Mouse (Mus musculus): ENCODE measurements around the gene Mgat1. TPM values are rescaled to one million over a fixed set of nuclear protein-coding genes. Genes with fewer than 3 reads are reported as not detected.

Mgat1 gene
- total RNA-seq, 1 experiment from 2014 or later: 81.2 TPM

DNA sequence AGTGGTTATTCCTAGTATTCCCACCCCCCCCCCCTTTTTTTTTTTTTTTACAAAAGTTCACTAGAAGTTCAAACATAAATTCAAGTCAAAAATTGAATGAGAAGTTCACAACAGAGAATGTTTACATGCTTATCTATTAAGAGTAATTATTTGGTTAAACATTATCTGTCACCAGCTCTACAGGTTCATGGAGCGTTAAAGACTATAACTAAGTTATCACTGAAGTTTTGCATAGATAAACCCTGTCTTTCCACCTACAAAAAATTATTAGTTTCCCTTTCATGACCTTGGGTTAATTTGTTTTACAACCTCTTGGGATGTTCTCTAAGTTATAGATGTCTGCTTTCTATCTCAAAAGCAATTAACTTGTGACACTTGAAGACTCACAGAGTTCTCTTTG, 3.7 kb upstream of the Mgat1 start:
- ATAC-seq (replicated peaks; ENCODE audit: low read depth, poor library complexity, severe bottlenecking): no peak

DNA sequence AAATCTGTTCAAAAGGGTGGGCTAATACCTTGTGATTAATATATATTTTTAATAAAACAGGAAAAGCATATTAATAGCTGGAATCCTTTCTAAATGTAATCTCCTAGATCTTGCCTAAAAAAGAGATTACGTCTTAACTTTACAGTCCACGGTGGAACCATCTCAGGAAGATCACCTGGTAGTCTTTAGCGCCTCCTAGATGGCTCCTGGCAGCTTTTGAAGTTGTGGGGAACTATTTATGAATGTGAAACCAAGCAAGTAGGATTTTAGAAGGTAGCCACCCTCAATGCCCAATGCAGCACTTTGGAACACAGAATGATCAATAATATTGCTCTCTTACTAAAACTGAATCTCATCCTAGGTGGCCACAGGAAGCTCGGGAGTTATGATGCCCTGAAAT, 3.1 kb upstream of the Mgat1 start:
- no peak for ATAC-seq (replicated peaks; ENCODE audit: low read depth, poor library complexity, severe bottlenecking)

DNA sequence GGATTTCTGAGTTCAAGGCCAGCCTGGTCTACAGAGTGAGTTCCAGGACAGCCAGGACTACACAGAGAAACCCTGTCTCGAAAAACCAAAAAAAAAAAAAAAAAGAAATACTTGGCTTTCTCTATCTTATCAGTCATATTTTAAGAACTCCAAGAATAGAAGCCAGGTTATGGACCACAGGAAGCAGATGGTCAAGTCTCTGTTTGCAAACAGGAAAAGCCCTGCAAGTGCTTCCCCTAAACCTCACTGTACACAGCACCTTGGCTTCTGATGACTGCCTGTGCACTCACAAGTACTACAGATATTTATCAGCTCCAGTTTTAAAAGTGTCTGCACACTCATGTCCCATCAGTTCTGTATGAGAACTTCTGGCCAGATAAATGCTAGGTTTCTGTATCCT, 2.5 kb upstream of the Mgat1 start:
- peak; percentile 33 for ATAC-seq (replicated peaks; ENCODE audit: low read depth, poor library complexity, severe bottlenecking)

DNA sequence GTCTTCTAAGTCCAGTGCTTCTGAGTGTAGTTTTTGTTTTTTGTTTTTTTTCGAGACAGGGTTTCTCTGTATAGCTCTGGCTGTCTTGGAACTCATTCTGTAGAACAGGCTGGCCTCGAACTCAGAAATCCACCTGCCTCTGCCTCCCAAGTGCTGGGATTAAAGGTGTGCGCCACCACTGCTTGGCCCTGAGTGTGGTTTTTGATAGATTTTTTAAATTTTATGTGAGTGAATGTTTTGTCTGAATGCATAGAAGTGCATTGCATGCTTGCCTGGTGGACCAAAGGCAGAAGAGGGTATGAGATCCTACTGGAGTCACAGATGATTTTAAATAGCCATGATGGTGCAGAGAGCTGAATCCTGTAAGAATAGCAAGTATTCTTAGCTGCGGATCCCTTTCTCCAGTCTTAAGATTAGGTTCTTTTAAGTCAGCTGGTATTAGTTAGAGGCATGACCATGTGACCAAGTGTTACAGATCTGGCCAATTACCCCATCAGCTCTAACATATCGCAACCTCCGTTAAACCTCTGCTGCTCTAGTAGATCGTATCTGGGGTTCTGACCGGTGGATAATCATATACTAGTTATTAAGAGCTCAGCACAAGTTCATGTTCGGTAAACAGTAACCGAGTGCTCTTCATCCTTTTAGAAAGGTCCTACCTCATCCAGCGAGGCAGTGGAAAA, 906 bp upstream of the Mgat1 start:
- ATAC-seq (replicated peaks; ENCODE audit: low read depth, poor library complexity, severe bottlenecking): no peak

DNA sequence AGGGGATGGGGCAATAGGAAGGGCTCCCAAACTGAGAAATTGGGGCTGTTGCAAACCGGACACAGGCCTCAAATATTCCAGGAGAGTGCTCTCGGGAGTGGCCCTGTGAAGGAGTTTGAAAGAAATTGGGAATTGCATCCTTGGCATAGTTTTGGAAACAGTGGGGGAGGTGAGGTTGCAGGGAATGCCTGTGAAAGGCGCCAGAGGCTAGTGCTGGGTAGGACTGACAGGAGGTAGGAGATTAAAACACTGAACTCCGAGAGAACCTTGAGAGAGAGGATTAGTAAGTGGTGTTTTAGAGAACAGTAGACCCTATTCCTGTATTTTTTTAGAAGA, 572 bp downstream of the Mgat1 start:
- ATAC-seq (replicated peaks; ENCODE audit: low read depth, poor library complexity, severe bottlenecking): no peak

DNA sequence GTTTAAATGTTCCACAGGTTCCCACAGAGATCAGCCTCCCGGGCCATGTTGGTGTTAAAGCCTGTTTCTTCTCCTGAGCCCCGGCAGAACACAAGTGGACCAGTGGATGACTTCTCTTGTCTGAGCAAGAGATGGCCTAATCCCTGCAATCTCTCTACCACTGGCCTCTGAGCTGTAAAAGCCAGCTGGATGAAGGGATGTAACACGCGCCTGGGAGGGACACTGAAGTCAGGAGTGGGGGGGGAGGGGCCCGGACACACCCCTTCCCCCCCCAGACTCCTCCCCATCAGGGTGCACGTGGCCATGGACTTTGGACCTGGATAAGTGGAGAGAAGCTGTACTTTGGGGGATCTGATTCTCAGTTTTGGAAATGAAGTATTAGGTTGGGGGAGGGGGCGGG, 1.2 kb downstream of the Mgat1 start:
- no peak for ATAC-seq (replicated peaks; ENCODE audit: low read depth, poor library complexity, severe bottlenecking)

DNA sequence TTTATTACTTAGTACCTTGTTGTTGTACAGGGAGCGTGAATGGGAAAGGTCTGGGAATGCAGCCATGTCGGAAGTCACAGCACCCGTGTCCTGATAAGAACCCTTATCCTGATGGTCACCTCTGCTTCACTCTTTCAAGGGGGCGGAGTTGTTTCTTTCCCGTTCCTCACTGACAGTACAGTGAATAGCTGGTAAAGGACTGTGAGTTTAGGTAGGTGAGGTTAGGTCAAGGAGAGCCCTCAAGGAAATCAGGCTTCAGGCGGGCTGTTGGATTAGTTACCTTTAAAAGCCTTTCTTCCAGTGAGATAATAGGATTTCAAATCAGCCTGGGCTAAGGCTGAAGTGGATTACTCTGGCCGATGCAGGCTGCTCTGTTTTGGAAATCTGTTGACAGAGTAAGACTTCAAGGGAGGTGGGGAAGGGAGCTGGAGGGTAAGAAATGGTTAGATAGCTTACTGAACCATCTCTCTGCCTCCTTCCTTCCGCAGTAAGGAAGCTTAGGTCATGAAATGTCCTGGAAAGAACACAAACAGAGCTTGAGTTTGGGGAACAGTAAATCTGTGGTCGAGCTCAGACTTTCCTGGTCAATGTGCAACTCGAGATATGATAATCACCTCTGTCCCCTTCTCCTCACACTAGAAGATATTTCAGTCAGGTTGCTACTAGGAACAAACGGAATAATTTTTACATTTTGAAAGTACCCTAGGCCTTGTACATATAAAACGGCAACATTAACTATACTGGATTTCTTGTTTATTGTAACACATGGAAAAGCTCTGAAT, 1.8 kb downstream of the Mgat1 start:
- no peak for ATAC-seq (replicated peaks; ENCODE audit: low read depth, poor library complexity, severe bottlenecking)

DNA sequence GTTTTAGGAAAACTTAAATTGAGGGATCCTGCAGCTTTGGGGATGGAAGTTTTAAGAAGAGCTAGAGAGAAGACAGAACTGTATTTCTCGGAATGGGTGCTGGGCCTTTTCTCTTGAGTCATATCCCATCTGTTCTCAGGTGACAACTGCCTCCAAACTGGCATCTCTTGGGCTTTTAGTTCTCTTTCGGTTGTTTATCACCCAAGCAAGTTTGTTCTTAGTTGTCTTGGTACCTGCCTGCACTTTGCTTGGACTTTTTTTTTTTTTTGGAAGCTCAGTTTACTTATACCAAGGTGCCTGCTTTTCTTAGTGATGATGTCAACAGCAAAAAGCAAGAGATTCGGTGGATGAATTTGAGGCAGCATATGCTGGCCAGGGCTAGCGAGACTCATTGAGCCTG, 2.5 kb downstream of the Mgat1 start:
- ATAC-seq (replicated peaks; ENCODE audit: low read depth, poor library complexity, severe bottlenecking): no peak

DNA sequence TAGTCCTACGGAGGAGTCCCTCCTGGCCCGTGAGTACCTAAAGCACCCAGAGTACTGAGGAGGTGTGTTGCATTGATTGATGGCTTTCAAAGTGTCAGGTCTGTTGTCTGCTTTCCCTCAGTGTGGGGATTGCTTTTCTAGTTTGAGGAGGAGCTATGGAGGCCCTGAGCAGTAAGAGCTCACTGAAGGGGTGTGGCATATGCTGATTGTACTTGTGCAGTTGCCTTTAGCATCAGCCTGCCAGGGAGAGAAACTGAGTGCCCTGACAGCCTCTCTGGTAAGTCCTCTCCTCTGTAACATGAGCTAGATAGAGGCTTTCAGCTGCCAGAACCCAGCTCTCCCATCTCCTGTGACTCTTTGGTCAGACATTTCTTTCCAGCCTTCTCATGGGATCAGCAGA, 3.3 kb downstream of the Mgat1 start:
- no peak for ATAC-seq (replicated peaks; ENCODE audit: low read depth, poor library complexity, severe bottlenecking)

DNA sequence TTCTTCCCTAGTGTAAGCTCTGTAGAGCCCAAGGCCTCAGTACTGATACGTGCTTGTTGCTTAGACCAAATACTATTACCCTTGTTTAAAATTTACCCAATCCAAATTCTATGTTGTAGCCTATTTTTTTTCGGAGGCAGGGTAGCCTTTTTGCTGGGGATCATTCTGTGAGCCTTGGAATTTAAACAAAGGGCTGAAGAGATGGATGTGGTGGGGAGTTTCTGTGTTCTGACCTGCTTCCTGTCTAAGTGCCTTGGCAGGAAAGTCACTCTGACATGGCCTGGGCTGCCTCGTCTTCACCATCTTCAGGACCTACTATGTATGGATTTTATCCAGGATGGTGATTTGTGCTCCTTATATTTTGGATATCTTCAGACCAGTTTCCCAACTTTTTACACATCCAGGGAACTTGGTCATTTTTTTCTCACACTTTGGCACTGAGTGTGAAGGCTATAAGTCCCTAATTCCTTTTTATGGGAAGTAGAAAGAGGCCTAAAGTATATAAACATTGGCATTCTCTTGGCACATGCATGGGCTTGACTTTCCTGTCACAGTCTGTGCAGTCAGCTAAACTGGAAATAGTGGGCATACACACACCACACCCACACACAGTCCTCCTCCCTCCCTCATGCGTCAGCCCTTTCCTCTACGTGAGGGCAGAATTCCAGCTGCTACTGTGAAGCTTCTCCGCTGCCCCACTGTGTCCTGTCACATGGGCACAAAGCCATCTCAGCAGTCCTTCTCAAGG, 4.4 kb downstream of the Mgat1 start:
- ATAC-seq (replicated peaks; ENCODE audit: low read depth, poor library complexity, severe bottlenecking): no peak

DNA sequence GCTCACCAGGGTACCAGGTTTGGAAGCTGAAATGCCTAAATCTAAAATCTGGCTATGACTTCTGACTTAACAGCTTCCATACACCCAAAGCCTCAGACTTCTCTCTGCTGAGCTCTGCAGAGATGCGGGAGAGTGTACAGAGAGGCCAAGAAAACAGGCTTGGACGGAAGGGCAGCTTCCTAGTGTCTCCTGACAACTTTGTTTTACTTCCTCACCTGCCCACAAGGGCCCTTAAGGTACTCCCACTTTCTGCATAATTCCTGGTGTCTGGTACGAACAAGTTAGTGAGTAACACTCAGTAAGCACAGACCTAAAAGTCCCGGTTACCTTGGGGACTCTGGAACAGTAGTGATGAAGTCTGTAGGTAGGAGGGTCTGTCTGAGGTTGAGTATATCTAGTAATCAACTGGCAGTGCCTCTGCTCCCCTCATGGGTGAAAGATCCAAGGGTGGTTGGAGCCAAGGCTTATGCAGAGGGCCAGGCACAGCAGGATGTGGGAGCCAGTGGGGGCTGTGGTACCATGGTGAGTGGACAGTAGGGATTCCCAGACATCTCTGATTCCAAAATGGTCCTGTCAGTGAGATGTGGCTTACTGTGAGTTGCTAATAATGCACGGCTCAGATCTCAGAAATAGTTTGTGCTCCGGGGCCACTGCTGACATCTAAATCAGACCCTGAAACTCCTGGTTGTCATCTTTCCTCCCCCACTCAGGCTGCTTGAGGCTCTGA, 5.1 kb downstream of the Mgat1 start:
- no peak for ATAC-seq (replicated peaks; ENCODE audit: low read depth, poor library complexity, severe bottlenecking)

DNA sequence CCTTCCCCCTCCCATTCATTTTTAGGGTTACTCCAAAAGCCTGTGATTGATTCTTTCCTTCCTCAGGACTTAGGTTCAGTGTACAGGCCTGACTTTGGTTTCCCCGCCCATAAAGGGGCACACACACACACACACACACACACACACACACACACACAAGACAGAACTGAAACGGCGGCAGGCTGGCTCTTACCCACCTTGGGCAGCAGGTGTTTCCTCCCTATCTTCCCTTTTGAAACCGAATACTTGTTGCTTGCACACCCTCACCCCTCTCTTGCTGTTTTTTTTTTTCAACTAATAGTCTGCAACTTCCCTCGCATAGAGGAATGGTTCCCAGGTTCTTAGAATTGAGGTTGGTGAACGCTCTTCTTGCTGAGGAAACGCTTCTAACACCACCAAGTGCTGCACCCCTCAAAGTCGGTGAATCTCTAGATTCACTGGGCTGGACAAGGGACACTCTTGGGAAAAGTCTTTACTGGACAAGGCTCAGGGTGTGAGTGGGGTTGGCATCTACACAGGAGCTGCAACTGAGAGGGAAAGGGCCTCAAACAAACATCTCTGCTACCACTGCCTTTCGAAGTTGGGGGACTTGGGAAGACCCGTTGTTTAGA, 5.9 kb downstream of the Mgat1 start:
- ATAC-seq (replicated peaks; ENCODE audit: low read depth, poor library complexity, severe bottlenecking): peak; percentile 55

DNA sequence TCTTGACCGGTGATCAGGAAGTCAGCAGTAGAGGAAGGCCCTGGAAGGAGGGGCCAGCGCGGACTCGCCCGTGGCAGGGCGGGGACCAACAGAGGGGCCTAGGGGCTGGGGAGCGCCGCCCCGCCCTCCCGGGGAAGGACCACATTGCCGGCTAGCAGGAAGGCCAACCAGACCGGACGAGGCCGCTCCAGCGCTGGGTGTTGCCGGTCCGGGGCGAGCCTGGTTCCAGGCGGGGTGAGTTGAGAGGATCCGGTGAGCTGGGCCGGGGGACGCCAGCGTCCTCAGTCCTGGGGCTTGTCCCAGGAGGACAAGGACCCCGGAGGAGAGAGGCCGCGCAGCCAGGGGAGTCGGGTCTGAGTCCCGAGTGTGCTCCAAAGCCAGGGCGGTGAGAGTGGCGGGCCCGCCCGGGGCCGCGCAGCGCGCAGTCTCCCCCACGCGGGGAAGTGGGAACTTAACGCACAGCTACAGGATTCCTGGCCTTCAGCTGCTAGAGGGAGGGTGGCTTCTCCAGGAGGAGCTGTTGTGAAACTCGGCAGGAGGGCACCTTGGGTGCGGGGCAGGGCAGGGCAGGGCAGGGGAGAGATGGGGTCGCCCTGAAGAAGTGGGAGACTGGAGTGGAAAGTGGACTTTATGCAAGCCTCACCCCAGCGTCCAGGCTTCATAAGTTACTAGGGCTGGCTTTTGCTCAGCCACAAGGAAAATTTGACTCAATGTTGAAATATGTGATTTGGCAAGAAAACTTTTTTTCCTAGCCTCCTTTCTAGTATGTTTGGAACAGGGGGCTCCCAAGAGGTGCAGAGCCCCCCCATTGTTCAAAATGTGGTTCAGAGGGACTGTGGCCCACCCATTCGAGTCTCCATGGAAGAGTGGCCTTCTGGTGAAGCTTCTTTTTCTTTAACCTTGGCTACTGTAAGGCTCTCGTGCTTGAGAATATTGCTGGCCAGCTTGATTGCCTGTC, 6.7 kb downstream of the Mgat1 start:
- peak; percentile 63 for ATAC-seq (replicated peaks; ENCODE audit: low read depth, poor library complexity, severe bottlenecking)

DNA sequence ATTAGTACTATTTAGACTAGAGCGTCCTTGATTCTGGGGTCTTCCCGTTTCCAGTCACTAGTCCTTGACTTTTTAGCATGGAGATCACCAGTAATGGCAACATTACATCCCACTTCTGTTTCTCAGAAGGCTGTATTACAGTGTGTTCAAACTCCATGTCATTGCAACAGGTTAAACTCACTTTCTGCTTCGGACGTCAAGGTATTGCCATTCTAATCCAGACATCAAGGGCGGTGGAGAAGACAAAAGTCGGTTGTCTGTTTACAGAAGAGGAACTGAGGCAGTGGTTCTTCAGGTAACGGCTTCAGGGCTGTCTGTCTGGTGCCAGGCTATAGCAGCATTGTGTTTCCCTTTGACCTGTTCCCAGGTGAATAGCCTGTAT, 7.4 kb downstream of the Mgat1 start:
- no peak for ATAC-seq (replicated peaks; ENCODE audit: low read depth, poor library complexity, severe bottlenecking)

DNA sequence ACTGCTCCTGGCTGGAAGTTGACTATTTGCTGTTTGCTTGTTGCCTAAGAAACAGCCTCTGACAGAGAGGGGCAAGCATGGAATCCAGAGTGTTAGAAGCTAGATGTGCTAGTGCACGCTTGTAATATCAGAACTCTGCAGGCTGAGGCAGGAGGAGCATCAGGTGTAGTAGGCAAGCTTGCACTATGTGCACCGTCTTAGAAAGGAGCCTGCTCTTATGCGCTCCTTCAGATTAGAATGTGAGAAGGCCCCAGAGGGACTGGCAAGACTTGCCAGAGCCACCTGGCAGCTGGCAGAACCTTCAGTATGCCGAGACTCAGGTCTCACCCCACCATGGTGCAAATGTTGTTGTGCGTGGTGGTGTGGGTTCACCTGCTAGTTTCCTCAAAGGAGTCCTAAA, 8.1 kb downstream of the Mgat1 start:
- no peak for ATAC-seq (replicated peaks; ENCODE audit: low read depth, poor library complexity, severe bottlenecking)

DNA sequence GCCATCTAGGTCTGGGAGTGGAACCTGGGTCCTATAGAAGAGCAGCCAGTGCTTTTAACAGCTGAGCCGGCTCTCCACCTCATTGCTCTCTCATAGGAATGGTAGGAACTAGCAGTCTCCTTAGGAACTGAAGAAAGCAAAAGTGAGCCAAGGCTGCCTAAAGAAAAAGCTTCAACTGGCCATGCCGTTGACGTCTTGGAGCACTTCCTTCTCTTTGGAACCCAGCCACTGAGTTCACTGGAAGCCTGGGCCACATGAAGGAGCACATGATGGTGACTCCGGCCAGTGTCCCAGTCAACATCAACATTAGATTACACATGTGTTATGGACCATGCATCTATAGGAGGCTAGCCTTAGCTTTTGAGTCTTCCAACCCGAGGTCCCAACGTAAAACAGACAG, 9.0 kb downstream of the Mgat1 start:
- no peak for ATAC-seq (replicated peaks; ENCODE audit: low read depth, poor library complexity, severe bottlenecking)

DNA sequence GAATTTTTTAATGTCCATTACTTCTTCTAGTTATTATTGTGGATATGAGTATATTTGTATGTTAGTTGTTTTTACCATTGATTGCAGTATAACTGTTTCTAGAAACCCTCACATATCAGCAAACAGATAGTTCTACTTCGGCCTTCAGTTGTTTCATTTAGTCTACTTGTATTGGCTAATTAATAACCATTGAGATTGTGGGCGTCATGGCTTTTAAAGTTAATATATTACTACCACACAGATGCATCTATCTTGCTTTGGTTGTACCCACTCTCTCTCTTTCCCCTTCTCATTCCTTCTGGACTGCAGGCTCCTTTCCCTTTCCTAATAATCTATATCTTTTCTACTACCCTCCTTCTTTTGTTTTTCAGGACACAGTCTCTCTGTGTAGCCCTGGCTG, 15.3 kb downstream of the Mgat1 start:
- ATAC-seq (replicated peaks; ENCODE audit: low read depth, poor library complexity, severe bottlenecking): no peak

DNA sequence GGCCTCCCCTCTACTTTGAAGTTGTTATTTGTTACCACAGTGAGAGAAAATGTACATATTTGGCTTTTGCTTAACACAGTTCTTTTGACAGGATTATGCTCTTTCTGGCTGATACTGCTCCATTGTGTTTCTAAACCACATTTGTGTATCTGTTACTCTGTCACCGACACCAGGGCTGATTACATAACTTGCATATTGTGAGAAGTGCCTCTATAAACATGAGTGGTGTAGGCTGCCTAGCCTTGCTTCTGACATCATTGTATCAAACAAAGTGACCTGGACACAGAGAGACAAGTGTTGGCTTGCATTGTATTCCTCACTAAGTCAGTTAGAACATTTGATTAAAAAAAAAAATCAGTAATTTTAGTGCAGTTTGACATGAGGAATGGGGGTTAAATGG, 15.8 kb downstream of the Mgat1 start:
- ATAC-seq (replicated peaks; ENCODE audit: low read depth, poor library complexity, severe bottlenecking): no peak

DNA sequence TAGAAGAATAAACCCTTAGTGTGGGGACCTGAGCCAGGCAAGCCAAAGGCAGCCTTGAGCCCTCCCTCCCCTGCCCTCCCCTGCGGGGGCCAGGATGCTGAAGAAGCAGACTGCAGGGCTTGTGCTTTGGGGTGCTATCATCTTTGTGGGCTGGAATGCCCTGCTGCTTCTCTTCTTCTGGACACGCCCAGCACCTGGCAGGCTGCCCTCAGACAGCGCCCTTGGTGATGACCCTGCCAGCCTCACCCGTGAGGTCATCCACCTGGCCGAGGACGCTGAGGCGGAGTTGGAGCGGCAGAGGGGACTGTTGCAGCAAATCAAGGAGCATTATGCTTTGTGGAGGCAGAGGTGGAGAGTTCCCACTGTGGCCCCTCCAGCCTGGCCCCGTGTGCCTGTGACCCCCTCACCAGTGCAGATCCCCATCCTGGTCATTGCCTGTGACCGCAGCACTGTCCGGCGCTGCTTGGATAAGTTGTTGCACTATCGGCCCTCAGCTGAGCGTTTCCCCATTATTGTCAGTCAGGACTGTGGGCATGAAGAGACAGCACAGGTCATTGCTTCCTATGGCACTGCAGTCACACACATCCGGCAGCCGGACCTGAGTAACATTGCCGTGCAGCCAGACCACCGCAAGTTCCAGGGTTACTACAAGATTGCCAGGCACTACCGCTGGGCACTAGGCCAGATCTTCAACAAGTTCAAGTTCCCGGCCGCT, 16.8 kb downstream of the Mgat1 start:
- no peak for ATAC-seq (replicated peaks; ENCODE audit: low read depth, poor library complexity, severe bottlenecking)

All from common myeloid progenitor, adult 5-6 weeks (primary cell).